Mouse (Mus musculus) midbrain, postnatal 0 days (tissue): ENCODE results near the gene Chst4. TPM values are rescaled to one million over a fixed set of nuclear protein-coding genes. Genes with fewer than 3 reads are reported as not detected.
A peak's percentile ranks its signal among the peaks of the same experiment; 100 is the strongest.

Experiments used
- ATAC-seq: fragments of 200-750 bp; cut with Nextera tagmentation; 2 replicates; pipeline ENCODE4 v1.8.0; 2017; ENCODE audit warnings: moderate number of reproducible peaks, mild to moderate bottlenecking, moderate TSS enrichment, moderate library complexity; ENCODE audit not compliant: low FRiP score
- DNase-seq: peaks from one replicate; pipeline ENCODE4 v3.0.0-alpha.2; 2015; ENCODE audit warnings: low spot score
- H3K27ac ChIP-seq: fragments of 300-500 bp; sonication (generic); 2 replicates; pipeline ENCODE4 v1.5.1; 2014; ENCODE audit warnings: low read depth, mild to moderate bottlenecking, low read length, mixed read lengths
- H3K27me3 ChIP-seq: fragments of 300-500 bp; sonication (generic); 2 replicates; pipeline ENCODE4 v1.6.1; 2014; ENCODE audit warnings: low read length, control low read depth, mixed read lengths; ENCODE audit not compliant: insufficient read depth
- H3K36me3 ChIP-seq: fragments of 300-500 bp; sonication (generic); 2 replicates; pipeline ENCODE4 v1.6.1; 2014; ENCODE audit warnings: low read length, control low read depth, mixed read lengths; ENCODE audit not compliant: insufficient read depth
- H3K4me1 ChIP-seq: fragments of 300-500 bp; sonication (generic); 2 replicates; pipeline ENCODE4 v1.6.1; 2014; ENCODE audit warnings: mild to moderate bottlenecking, control low read depth, antibody characterized with exemption, low read length, mixed read lengths; ENCODE audit not compliant: insufficient read depth
- H3K4me2 ChIP-seq: fragments of 300-500 bp; sonication (generic); 2 replicates; pipeline ENCODE4 v1.6.1; 2014; ENCODE audit warnings: low read depth, mild to moderate bottlenecking, low read length, mixed read lengths; ENCODE audit not compliant: poor library complexity, severe bottlenecking
- H3K4me3 ChIP-seq: fragments of 300-500 bp; sonication (generic); 2 replicates; pipeline ENCODE4 v1.5.1; 2014; ENCODE audit warnings: low read depth, mild to moderate bottlenecking, low read length, moderate library complexity
- H3K9ac ChIP-seq: fragments of 300-500 bp; sonication (generic); replicated peaks from 2 replicates; pipeline ENCODE4 v1.6.1; 2014; ENCODE audit warnings: mild to moderate bottlenecking, low read length, moderate library complexity, mixed read lengths; ENCODE audit not compliant: poor library complexity, severe bottlenecking
- H3K9me3 ChIP-seq: fragments of 300-500 bp; sonication (generic); 2 replicates; pipeline ENCODE4 v1.6.1; 2016; ENCODE audit warnings: low read length, control low read depth
- CTCF ChIP-seq: IDR thresholded peaks from 2 replicates; pipeline ENCODE4 v1.5.1; 2016; ENCODE audit warnings: antibody characterized with exemption, mild to moderate bottlenecking
- WGBS: fragments of 180-500 bp; shearing (Covaris S2); extraction: QIAGEN DNeasy Blood & Tissue Kit; methylation state at CpG from one replicate; pipeline ENCODE4 v1.1.7; 2014; 5-methylcytosine and 5-hydroxymethylcytosine counted together
- polyA plus RNA-seq: library from polyadenylated mRNA; unstranded; fragments of >200 nt; fragmentation: Nextera tagmentation; extraction: Ambion mirVana; gene quantifications from 2 replicates; pipeline ENCODE4 v1.2.1, GENCODE M21; 2015
- total RNA-seq: library from RNA; depleted of rRNA; stranded (reverse); fragments of >200 nt; gene quantifications from 2 replicates; pipeline ENCODE4 v1.2.3, GENCODE M21; 2014; rRNA removed

Chst4 gene
- total RNA-seq (not detected in 2 replicates), polyA plus RNA-seq (not detected in 2 replicates)

- H3K27me3 ChIP-seq: no peaks in the 10 kb centered on the region
- no peak within 1 kb of the TSS for H3K9ac ChIP-seq
- no peaks in the 10 kb centered on the region for H3K9me3 ChIP-seq
- no peak within 1 kb of the TSS for H3K4me3 ChIP-seq
- ATAC-seq (no peak), DNase-seq (no peak)
- no peak for TF ChIP-seq CTCF
- H3K27ac ChIP-seq: no peak within 1 kb of the TSS
- H3K4me2 ChIP-seq: no peak within 1 kb of the TSS
- no peaks in the 10 kb centered on the region for H3K36me3 ChIP-seq
- WGBS: 84% methylated on average over 5 of the region's 5 CpGs
- H3K4me1 ChIP-seq: no peaks in the 10 kb centered on the region
Measured at GRCm38 (mm10) chr8:110039659-110040058, at the start of gene Chst4. Gene Chst4, minus strand, starts transcription at chr8:110039740.

GRCm38 (mm10) chr8:110082416-110083105 lies 43.0 kb upstream of the Chst4 start:
- WGBS: 82% methylated on average over 11 of the region's 11 CpGs

GRCm38 (mm10) chr8:110079282-110080221 lies 40.0 kb upstream of the Chst4 start, which contains the start of gene Zfp612:
Gene Zfp612, plus strand, starts transcription at chr8:110079746.
- Histone ChIP-seq H3K4me1 (peaks cover 3% of the 10 kb centered on the region; the same call in 1 of the 2 replicates), H3K27ac (peak within 1 kb of the TSS; percentile 8; the same call in 1 of the 2 replicates), H3K4me3 (peak within 1 kb of the TSS; percentile 58), H3K9ac (peak within 1 kb of the TSS; percentile 77), H3K9me3 (no peaks in the 10 kb centered on the region), H3K36me3 (peaks cover 15% of the 10 kb centered on the region), H3K27me3 (no peaks in the 10 kb centered on the region), H3K4me2 (peak within 1 kb of the TSS; percentile 87)
- no peak for TF ChIP-seq CTCF
- DNase-seq (peak; percentile 77), ATAC-seq (peak; percentile 92)
- 6% methylated on average over 52 of the region's 54 CpGs for WGBS

More at GRCm38 (mm10) chr8:110082416-110083105, 43.0 kb upstream of the Chst4 start:
- Histone ChIP-seq H3K36me3 (peaks cover 41% of the 10 kb centered on the region), H3K4me3 (no peak overlapping the region), H3K27me3 (no peaks in the 10 kb centered on the region), H3K9me3 (0 out of 2 replicates have a peak, but pooled peaks cover 3% of the 10 kb centered on the region), H3K27ac (no peak overlapping the region), H3K4me1 (peaks cover 3% of the 10 kb centered on the region; the same call in 1 of the 2 replicates), H3K9ac (no peak overlapping the region), H3K4me2 (no peak overlapping the region)
- ATAC-seq (no peak), DNase-seq (no peak)
- no peak for TF ChIP-seq CTCF

- 88% methylated on average over 8 of the region's 8 CpGs for WGBS
- H3K27me3 ChIP-seq: no peaks in the 10 kb centered on the region
- no peak for ATAC-seq
Measured at GRCm38 (mm10) chr8:110074496-110074895, 35.0 kb upstream of the Chst4 start.

GRCm38 (mm10) chr8:110071600-110071999 lies 32.1 kb upstream of the Chst4 start:
- WGBS: 16% methylated on average over 9 of the region's 9 CpGs
- peak; percentile 97 for TF ChIP-seq CTCF

More at GRCm38 (mm10) chr8:110074496-110074895, 35.0 kb upstream of the Chst4 start:
- H3K9ac ChIP-seq: no peak overlapping the region
- no peak overlapping the region for H3K27ac ChIP-seq
- no peaks in the 10 kb centered on the region for H3K9me3 ChIP-seq
- H3K4me2 ChIP-seq: no peak overlapping the region
- no peak overlapping the region for H3K4me3 ChIP-seq
- H3K4me1 ChIP-seq: no peaks in the 10 kb centered on the region
- TF ChIP-seq CTCF: no peak
- no peak for DNase-seq
- no peaks in the 10 kb centered on the region for H3K36me3 ChIP-seq

More at GRCm38 (mm10) chr8:110071600-110071999, 32.1 kb upstream of the Chst4 start:
- Histone ChIP-seq H3K4me2 (no peak overlapping the region), H3K27me3 (no peaks in the 10 kb centered on the region), H3K9ac (no peak overlapping the region), H3K4me1 (no peaks in the 10 kb centered on the region), H3K27ac (no peak overlapping the region), H3K36me3 (no peaks in the 10 kb centered on the region), H3K4me3 (no peak overlapping the region), H3K9me3 (no peaks in the 10 kb centered on the region)
- no peak for ATAC-seq
- DNase-seq: peak; percentile 84
